Mouse (Mus musculus) E14TG2a.4 (cell line): ENCODE data around the gene Abhd16a.

Experiments
- CTCF ChIP-seq: conservative IDR thresholded peaks from 2 replicates; pipeline ENCODE4 v1.5.1; 2014; ENCODE audit warnings: low read length
- NANOG ChIP-seq: IDR thresholded peaks from 2 replicates; pipeline ENCODE4 v1.6.1; 2014; ENCODE audit warnings: borderline replicate concordance, low read length, mixed read lengths
- POU5F1 ChIP-seq: IDR thresholded peaks from 2 replicates; pipeline ENCODE4 v1.6.1; 2014; ENCODE audit warnings: low read length, borderline replicate concordance

- TF ChIP-seq CTCF (no peak), POU5F1 (no peak), NANOG (no peak)
Measured at GRCm38 (mm10) chr17:35060737-35061297, 28.2 kb upstream of the Abhd16a start.
